Mouse (Mus musculus) retina, postnatal 7 days (tissue): ENCODE results near the gene Nacc1.

Source experiments
- DNase-seq: peaks from one replicate; pipeline ENCODE4 v3.0.0-alpha.2; 2012; ENCODE audit warnings: low read depth, low spot score

Nacc1 gene

DNA sequence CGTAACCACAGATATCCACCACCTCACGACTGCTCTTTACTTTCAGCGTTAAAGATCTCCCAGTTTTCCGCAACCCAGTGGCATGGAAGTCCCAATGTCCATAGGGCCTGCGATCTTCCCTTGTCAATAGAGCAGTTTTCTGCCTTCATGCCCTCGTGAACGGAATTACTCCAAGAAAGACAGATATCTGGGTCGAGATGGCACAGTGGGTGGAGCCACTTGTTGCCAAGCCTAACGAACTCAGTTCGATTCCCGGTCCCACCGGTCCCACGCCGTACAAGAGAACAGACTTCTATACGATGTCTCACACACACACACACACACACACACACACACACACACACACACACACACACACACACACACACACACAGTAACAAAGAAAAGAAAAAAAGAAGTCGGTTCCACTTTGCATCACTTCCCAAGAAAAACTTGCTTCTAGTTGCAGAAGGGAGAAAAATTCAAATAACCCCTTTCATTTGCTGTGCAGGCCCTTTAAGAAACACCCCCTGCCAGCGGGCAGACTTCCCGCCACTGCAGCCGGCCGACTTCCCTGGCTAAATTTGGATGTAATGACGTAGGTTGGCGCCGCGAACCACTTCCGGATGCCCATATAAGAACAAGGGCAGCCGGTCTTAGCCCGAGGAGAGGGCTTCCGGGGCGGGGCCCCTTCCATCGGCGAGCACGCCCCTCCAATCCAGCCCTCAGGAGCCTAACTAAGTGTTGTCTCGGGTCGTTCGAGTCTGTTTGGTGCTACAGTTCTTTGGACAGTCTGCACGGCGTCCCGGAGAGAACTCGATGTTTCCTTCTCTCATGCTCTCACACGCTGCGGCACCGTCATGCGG lies 24.0 kb downstream of the Nacc1 start:
- DNase-seq, result peak; percentile 92

DNA sequence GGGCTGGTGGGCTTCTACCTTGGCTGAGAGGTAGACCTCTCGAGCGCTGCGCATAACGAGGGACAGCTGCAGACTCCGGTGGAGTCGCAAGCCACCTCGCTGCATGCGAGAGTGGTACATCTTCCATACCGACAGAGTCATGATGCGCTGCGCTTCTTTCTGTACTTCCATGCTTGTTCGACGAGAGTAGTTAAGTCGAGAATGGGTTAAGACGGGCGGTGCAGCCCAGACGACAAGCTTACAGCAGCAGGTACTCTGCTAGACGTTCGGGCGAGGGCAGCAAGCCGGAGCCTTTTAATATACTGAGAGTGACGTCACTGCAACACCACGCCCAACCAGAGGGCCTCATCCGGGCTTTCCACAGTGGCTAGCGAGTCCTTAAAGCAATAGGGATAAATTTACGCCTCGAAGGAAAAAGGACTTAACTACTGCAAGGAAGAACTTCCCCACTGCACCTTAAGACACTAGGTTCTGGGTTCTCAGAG lies 25.0 kb downstream of the Nacc1 start, which contains the start of gene Ier2:
TSS of gene Ier2 (minus strand) at position 272 of the 485 bp plus-strand sequence.
- DNase-seq, result peak; percentile 92

DNA sequence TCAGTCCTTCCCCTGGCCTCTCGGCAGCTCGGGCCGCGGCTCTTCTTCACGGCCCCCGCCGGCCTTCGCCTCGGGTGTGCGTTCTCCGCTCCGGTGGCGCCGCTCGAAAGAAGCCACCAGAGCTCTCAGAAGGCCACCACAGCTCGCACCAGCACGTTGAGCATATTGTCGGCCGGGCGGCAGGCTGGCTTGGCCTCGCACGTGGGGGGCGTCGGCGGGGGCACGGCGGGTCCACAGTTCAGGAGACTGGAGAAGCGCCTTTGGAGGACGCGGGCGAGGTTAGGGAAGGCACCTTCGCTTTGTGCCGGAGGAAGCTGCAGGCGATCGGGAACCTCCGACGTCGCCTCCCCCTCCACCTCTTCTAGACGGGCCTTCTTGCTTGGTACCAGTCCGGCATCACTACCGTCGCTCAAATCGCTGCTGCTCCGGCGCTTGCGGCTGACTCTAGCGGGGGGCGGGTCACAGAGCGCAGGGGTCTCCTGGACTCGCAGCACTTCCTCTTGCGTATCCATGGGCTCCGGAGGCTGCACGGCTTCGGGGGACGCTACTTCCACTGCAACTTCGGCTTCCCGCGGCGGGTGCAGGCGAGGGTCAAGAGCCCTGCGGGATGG lies 25.6 kb downstream of the Nacc1 start:
- DNase-seq, result no peak

DNA sequence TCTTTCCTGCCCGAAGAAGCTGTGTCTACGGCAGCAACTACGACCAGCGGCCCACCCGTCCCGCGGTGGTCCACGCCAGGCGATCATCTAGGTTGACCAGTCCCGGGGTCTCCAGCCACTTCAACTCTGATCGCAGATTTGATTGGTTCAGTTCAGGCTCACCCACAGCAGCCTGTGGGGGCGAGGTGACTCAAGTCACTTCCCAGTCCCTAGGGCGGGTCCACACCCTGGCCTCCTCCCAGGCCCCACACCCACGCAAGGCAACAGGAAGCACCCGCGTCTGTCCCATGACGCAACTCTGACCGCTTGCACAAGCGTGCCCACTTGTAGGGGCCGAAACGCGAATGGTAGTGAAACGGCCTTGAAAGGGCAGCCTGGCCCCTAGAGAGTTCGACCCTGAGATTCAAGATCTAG lies 26.2 kb downstream of the Nacc1 start:
- DNase-seq, result no peak

GRCm38 (mm10) chr8:84660819-84661457 lies 26.7 kb downstream of the Nacc1 start:
- no peak for DNase-seq

GRCm38 (mm10) chr8:84659936-84660818 lies 27.5 kb downstream of the Nacc1 start:
- DNase-seq, result no peak

DNA sequence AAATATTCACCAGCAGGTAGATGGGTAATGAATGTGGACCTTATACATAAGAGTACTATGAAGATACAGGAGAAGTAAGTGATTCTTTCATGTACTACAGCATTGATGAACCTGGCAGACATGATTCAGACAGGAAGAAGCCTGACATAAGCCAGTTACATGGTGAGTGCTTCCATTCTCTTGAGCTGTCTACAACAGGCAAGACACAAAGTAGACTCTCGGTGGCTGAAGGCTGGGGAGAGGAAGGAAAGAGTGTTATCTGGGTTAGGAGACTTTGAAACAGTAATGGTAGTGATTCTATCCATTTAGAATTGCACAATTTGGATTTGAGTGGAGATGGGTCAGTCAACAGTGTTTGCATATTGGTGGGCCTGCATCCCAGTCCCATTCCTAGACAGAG lies 28.7 kb downstream of the Nacc1 start:
- no peak for DNase-seq

GRCm38 (mm10) chr8:84657680-84658079 lies 30.0 kb downstream of the Nacc1 start:
- DNase-seq, result no peak

- no peak for DNase-seq
Observed at GRCm38 (mm10) chr8:84657203-84657602, 30.5 kb downstream of the Nacc1 start.

DNA sequence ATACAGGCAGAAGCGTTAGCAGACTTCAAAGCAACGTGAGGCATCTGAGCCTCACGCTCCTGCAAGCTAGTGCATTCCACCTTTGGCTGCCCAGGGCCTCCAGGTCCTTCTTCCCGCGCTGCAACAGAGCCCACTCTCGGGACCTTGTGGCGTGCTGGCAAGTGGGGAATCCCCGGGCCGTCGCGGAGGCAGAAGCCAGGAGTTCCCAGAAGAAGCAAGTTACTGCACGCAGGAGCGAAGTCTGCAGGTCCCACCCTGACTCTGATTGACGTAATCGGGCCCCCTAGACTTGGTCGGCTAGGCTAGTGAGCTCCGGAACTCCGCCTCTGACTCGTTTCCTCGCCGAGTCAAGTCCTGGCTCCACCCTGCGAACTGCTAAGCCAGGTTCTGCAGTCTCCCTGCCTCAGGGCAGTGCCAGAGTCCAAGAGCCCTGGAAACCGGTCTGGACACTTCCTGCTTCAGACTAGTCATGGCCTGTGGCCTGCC lies 31.0 kb downstream of the Nacc1 start:
- DNase-seq, result no peak

DNA sequence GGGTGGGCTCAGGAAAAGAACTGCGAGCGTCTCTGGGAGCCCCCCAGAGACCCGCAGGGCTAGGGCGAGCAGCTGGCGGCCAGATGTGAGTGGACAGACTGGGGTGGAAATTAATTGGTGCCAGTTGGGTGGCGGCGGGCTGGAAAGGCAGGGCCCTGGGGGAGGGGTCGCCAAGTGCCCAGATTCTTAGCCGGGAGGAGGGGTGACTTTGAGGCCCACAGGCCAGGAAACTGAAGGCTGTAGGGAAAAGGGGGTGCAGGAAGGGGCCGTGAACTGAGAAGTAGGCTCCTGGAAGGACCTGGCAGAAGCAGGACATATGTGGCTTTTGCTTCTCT lies 31.5 kb downstream of the Nacc1 start:
- DNase-seq, result no peak

DNA sequence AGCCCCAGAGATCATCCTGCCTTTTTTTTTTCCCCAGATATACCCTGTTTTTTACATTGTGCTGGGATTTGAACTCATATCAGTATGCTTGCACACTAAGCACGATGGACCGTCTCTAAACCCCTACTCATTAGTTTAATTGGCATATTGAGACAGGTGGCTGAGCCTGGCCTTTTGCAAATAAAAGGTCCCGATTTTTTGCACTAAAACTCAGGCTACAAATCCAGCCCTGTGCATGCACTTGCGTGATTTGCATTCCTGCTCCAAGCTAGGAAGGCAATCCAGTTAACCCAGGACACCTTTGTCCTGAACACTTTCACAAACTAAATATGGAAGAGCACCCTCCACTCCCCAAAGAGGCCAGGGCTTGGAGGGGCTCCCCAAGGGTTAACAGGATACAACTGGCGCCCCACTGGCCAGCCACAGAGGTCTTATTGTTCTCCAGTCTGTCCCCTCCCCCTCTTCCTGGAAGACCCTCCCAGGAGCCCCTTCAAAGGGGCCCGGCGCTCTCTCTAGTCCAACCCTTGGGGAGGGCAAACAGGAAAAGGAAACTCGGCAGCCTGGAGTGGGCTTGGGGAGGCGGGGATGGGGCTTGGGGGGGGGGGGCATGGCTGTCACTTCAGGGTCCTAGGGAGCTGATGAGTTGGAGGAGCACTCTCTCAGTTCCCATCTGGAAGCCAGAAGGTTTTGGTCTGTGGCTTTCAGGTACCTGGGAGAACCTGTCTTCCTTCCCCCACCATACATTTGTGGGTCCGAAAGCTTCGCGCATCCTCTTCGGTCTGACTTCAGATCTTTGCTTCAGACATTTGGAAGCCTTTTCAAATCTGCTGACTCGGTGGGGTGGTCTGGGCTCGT lies 32.1 kb downstream of the Nacc1 start:
- no peak for DNase-seq

DNA sequence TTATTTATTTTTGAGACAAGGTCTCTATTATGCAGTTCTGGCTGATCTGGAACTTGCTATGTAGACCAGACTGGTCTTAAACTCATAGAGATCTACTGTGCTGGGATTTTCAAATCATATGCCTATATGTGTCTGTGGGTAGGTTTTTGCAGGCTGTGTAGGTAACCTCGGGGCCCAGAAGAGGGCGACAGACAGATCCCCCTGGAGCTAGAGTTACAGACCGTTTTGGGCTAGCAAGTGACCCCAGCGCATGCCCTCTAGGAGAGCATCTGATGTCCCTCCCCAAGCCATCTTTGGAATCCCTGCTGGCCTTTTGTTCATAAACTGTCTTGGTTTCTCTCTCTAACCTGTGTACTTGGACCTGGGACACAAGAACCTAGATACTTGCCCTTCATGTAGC lies 33.1 kb downstream of the Nacc1 start:
- DNase-seq, result no peak

DNA sequence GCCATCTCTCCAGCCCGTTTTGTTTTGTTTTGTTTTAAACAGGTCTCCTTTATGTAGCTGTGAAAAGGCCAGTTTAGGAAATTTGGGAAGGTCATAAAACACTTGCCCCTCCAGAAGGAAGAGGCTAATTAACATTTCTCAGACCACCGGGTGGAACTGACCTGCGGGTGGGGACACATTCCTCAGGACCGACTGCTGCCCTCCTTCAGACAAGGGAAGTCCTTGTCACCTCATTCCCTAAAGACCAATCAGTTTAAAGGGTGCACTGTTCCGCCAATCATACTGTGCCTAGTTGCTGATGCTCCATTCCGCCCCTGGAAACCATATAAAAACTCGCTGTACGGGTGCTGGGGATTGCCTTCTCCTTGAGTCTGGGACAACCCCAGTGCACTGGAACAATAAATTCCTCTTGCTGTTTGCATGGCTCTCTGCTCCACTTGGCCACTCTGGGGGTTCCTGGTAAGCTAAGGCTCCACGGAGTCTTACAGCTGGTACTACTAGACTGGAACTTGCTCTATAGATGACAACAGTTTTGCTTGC lies 34.5 kb downstream of the Nacc1 start:
- DNase-seq, result no peak

DNA sequence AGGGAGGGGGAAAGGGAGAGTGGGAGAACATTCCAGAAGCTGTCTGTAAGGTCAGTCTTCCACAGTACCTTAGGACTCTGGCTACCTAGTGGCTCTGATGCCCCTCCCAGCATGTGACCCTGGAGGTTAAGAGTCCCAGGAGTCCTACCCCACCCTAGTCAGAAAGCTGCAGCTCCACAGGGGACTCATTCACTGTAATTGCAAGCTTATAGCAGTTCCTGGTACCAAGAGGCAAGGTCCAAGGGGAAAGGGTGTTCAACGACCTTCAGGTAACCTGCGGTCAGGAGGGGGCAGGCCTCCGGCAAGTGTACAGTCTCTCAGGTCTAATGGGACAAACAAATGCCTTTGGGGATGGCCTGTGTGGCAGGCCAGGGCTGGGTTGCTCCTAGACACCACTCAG lies 37.4 kb downstream of the Nacc1 start:
- DNase-seq, result no peak

GRCm38 (mm10) chr8:84647461-84647901 lies 40.2 kb downstream of the Nacc1 start:
- no peak for DNase-seq

- DNase-seq, result no peak
Observed at GRCm38 (mm10) chr8:84646800-84647199, 40.9 kb downstream of the Nacc1 start.

DNA sequence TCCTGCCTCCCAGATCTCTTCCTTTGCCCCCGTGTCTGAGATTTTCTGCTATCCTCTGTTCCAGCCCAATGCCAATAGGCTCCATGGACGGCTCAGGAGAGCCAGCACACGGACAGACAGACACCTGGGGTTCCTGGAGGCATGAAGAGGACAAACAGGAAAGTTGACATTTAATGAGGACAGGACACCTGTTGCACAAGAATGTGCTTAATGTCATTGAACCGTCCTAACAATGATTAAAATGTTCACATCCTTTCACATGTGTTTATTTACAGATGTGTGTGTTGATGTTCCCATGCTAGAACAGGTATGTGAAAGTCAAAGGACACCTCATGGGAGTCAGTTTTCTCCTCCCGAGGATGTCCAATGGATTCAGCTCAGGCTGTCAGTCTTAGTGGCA lies 44.6 kb downstream of the Nacc1 start:
- DNase-seq, result no peak

DNA sequence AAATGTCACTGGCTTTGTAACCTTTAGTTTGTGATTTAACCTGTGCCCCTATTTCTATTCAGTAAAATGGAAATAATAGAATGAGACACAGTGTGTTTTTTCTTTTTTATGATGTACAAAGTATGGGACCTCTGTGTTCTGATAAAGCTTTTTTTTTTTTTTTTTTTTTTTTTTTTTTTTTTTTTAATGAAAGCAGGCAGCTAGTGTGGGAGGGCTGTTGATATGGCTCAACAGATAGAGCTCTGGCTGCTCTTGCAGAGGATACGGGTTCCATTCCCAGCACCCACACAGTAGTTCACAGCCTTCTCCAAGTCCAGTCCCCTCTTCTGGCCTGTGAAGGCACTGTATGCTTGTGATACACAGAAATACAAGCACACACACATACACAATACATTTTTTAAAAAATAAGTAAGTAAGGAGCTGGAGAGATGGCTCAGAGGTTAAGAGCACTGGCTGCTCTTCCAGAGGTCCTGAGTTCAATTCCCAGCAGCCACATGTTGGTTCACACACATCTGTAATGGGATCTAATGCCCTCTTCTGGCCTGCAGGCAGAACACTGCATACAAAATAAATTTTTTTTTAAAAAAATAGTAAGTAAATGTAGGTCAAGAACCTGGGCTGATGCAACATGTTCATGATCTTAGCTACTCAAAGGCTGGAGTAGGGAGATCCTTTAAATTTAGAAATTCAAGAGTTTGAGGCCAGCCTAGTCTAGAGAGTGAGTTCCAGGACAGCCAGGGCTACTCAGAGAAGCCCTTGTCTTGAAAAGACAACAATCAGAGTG lies 45.9 kb downstream of the Nacc1 start:
- DNase-seq, result no peak
